Mouse (Mus musculus): ENCODE results near the gene Il2rb. TPM values are rescaled to one million over a fixed set of nuclear protein-coding genes. Genes with fewer than 3 reads are reported as not detected.

The Il2rb gene
- total RNA-seq, 2 experiments from 2014 or later: 0.08 TPM; not detected in 1

Other genes with a start within 250 kb of the Il2rb start
- under 1 TPM; 0.46 TPM for gene Csf2rb2, start 189.6 kb downstream of the Il2rb start, total RNA-seq (2021)
- gene Csf2rb, start 169.5 kb downstream of the Il2rb start, total RNA-seq (2021): 1 to 10 TPM; 1.3 to 2.4 TPM
- not detected for gene Tex33, start 99.4 kb downstream of the Il2rb start, total RNA-seq (2021)
- gene Tst, start 89.4 kb downstream of the Il2rb start, total RNA-seq (2021): 10 to 100 TPM; 29.2 to 30.4 TPM
- gene Mpst, start 88.9 kb downstream of the Il2rb start, total RNA-seq (2021): 10 to 100 TPM; 57.2 to 58.7 TPM
- gene Kctd17, start 66.7 kb downstream of the Il2rb start, total RNA-seq (2021): 100 to 1,000 TPM; 212 to 213 TPM
- gene Tmprss6, start 26.6 kb downstream of the Il2rb start, total RNA-seq (2021): not detected
- gene C1qtnf6, start 36.1 kb upstream of the Il2rb start, total RNA-seq (2021): 10 to 100 TPM; 12.2 to 13.4 TPM
- gene Sstr3, start 49.4 kb upstream of the Il2rb start, total RNA-seq (2021): 1 to 10 TPM; 5.5 to 6.5 TPM
- gene Rac2, start 77.5 kb upstream of the Il2rb start, total RNA-seq (2021): 1 to 10 TPM; 1.4 to 4.2 TPM
- 1 to 10 TPM; 3.9 to 6.0 TPM for gene Cyth4, start 101.8 kb upstream of the Il2rb start, total RNA-seq (2021)
- 10 to 100 TPM; 79.2 to 81.2 TPM for gene Elfn2, start 223.5 kb upstream of the Il2rb start, total RNA-seq (2021)

Data from left cerebral cortex, postnatal 4 days (tissue).